Mouse (Mus musculus) lung, postnatal 0 days (tissue): ENCODE results near the gene Mrpl4.

Experiments used
- CTCF ChIP-seq: IDR thresholded peaks from 2 replicates; pipeline ENCODE4 v1.5.1; 2016; ENCODE audit warnings: antibody characterized with exemption, mild to moderate bottlenecking
- EP300 ChIP-seq: IDR thresholded peaks from 2 replicates; pipeline ENCODE4 v1.6.1; 2016; ENCODE audit warnings: antibody characterized with exemption, mild to moderate bottlenecking, control low read depth

DNA sequence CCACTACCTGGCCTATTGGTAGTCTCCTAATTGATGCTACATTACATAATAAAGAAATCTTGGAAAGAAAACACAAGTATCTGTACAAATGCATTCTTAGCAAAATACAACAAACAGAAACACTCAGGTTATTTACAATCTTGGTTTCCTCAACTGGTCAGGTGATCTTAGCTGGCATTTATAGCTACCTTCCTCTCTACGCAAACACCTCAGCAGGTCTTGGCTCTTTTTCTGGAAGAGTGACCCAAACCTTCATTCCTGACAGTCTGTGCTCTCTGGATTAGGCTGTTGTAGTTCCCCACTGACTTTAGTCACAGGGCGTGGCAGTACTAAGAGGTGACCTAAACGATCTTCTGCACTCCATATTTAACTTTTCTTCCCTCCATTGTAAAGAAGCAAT is 42.7 kb downstream of the Mrpl4 start:
- TF ChIP-seq EP300 (no peak), CTCF (no peak)
